Mouse (Mus musculus) cortical plate, adult 2 months (tissue): ENCODE data around the gene Cdkn1b.

Experiments used
- CTCF ChIP-seq: fragments of 200-500 bp; IDR thresholded peaks from 2 replicates; pipeline ENCODE4 v1.5.1; 2011; ENCODE audit warnings: mild to moderate bottlenecking, control low read depth, low read length; ENCODE audit not compliant: insufficient read depth; ENCODE audit errors: extremely low read depth
- POLR2A ChIP-seq: fragments of 200-500 bp; IDR thresholded peaks from 2 replicates; pipeline ENCODE4 v1.6.1; 2011; ENCODE audit warnings: mild to moderate bottlenecking, low read length, control low read depth; ENCODE audit not compliant: insufficient read depth; ENCODE audit errors: extremely low read depth

DNA sequence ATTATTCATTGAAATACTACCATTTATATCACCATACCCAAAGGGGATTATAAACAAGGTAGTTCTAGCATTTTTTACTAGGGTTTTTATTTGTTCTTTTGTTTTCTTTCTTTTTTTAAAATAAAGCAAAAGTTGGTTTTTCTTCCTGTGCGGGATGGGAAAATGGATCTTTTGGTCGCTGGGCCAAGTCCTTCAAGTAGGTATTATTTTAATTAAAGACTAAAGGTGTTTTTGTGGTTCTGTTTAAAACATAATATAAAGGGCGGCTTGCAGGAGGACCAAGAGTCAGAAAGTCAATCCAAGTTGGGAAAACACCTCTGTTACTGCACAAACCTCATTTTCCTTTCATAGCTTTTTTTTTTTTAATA is 6.1 kb downstream of the Cdkn1b start:
- TF ChIP-seq CTCF (no peak), POLR2A (no peak)
